Mouse (Mus musculus): Measurements from ENCODE around the gene Igf2. TPM values are rescaled to one million over a fixed set of nuclear protein-coding genes. Genes with fewer than 3 reads are reported as not detected.

Gene Igf2
- polyA plus RNA-seq (2012; rRNA removed; ENCODE audit: low replicate concordance): 20.8 and 29.4 TPM in 2 replicates

GRCm38 (mm10) chr7:142666659-142667058 lies at the start of gene Igf2:
Gene Igf2 (minus strand): TSS chr7:142666816.

GRCm38 (mm10) chr7:142669751-142670625 lies 3.4 kb upstream of the Igf2 start, which contains the start of gene Gm49394:
Gene Gm49394 (minus strand): TSS chr7:142669942.

Other genes starting within 250 kb of the Igf2 start
- gene Syt8, start 232.0 kb downstream of the Igf2 start, polyA plus RNA-seq (2012; rRNA removed; ENCODE audit: low replicate concordance): 2.3 and 4.5 TPM in 2 replicates
- 1.6 and 1,647 TPM in 2 replicates for gene Tnni2, start 225.0 kb downstream of the Igf2 start, polyA plus RNA-seq (2012; rRNA removed; ENCODE audit: low replicate concordance)
- 322 and 346 TPM in 2 replicates for gene Lsp1, start 206.0 kb downstream of the Igf2 start, polyA plus RNA-seq (2012; rRNA removed; ENCODE audit: low replicate concordance)
- 1.1 and 647 TPM in 2 replicates for gene Tnnt3, start 168.0 kb downstream of the Igf2 start, polyA plus RNA-seq (2012; rRNA removed; ENCODE audit: low replicate concordance)
- 13.1 and 21.3 TPM in 2 replicates for gene Mrpl23, start 134.1 kb downstream of the Igf2 start, polyA plus RNA-seq (2012; rRNA removed; ENCODE audit: low replicate concordance)
- not detected in 2 replicates for gene Gm49394, start 3.1 kb upstream of the Igf2 start, polyA plus RNA-seq (2012; rRNA removed; ENCODE audit: low replicate concordance)
- 0.76 TPM in 1 of 2 replicates, not detected in the other for gene Ins2, start 76.6 kb upstream of the Igf2 start, polyA plus RNA-seq (2012; rRNA removed; ENCODE audit: low replicate concordance)

Measured in mammary gland, adult 2 months (tissue).